Mouse (Mus musculus) liver, embryonic 14.5 days (tissue): ENCODE measurements around the gene Stil.

Experiments used
- CTCF ChIP-seq: IDR thresholded peaks from 2 replicates; pipeline ENCODE4 v1.5.1; 2016; ENCODE audit warnings: antibody characterized with exemption, low read depth, control low read depth
- EP300 ChIP-seq: IDR thresholded peaks from 2 replicates; pipeline ENCODE4 v1.6.1; 2016; ENCODE audit warnings: antibody characterized with exemption, low read depth

- TF ChIP-seq CTCF: no peak
- no peak for TF ChIP-seq EP300
Measured at GRCm38 (mm10) chr4:115035043-115035442, 35.1 kb downstream of the Stil start.
